Mouse (Mus musculus): ENCODE data around the gene Adad2. TPM values are rescaled to one million over a fixed set of nuclear protein-coding genes. Genes with fewer than 3 reads are reported as not detected.

Adad2 gene
- polyA plus RNA-seq, 1 experiment: 0.34 TPM

- no peak for DNase-seq
- TF ChIP-seq CTCF (IDR thresholded peaks at IDR 0.05; ENCODE audit: borderline replicate concordance, control insufficient read depth, extremely low read depth, insufficient read depth, low read length, poor library complexity) (no peak), POLR2A (IDR thresholded peaks at IDR 0.05; ENCODE audit: control insufficient read depth, extremely low read depth, insufficient read depth, low read length, poor library complexity) (no peak)
- Histone ChIP-seq H3K27ac (ENCODE audit: control insufficient read depth, insufficient read depth, low read length) (no peak overlapping the region), H3K27me3 (ENCODE audit: control insufficient read depth, insufficient read depth, low read length) (no peaks in the 10 kb centered on the region), H3K4me3 (ENCODE audit: control insufficient read depth, insufficient read depth, low read length) (no peak overlapping the region), H3K4me1 (replicated peaks; ENCODE audit: control insufficient read depth, insufficient read depth, low read length) (no peaks in the 10 kb centered on the region), H3K36me3 (ENCODE audit: control insufficient read depth, insufficient read depth, low read length) (no peaks in the 10 kb centered on the region)
- 93% methylated on average over 22 of the region's 22 CpGs for WGBS
Measured at GRCm38 (mm10) chr8:119625788-119626187, 13.2 kb downstream of the Adad2 start.

- Histone ChIP-seq H3K27ac (ENCODE audit: control insufficient read depth, insufficient read depth, low read length) (no peak overlapping the region), H3K36me3 (ENCODE audit: control insufficient read depth, insufficient read depth, low read length) (no peaks in the 10 kb centered on the region), H3K4me1 (replicated peaks; ENCODE audit: control insufficient read depth, insufficient read depth, low read length) (no peaks in the 10 kb centered on the region), H3K4me3 (ENCODE audit: control insufficient read depth, insufficient read depth, low read length) (no peak overlapping the region), H3K27me3 (ENCODE audit: control insufficient read depth, insufficient read depth, low read length) (no peaks in the 10 kb centered on the region)
- no peak for DNase-seq
- no peak for TF ChIP-seq CTCF (IDR thresholded peaks at IDR 0.05; ENCODE audit: borderline replicate concordance, control insufficient read depth, extremely low read depth, insufficient read depth, low read length, poor library complexity)
- TF ChIP-seq POLR2A (IDR thresholded peaks at IDR 0.05; ENCODE audit: control insufficient read depth, extremely low read depth, insufficient read depth, low read length, poor library complexity): no peak
- 98% methylated on average over 7 of the region's 7 CpGs for WGBS
Measured at GRCm38 (mm10) chr8:119627199-119627598, 14.7 kb downstream of the Adad2 start.

DNA sequence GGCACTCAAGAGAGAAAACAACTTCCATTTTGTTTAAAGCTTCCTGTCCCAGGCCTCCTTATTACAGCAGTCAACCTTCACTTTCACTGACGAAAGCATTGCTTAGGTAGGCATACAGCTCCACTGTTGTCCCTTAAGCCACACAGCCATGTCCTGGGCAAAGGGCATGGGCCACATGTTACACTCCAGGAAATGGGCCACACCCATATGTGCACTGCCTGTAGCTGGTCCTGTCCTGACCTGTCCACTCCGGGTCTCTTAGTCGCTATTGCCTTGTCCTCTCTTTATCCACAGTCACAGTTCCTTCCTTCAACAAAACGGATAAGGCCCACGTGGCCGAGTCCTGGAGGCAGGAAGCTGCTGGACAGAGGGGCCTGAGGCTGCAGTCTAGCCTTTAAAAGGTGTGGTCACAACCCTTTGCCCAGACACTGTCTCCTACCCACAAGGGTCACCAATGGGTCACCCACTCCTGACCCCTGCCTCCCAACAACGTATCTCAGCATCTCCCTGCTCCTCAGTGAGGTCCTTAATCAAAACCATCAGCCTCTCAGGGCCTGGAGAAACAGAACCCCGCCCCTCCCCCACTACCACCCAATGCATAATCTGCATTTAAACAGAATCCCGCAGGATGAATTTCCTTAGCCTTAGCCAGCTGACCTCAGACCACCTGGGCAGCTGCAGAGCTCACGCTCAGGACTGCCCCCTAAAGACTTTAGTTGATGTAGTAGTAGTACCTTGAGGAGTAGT is 15.2 kb downstream of the Adad2 start:
- TF ChIP-seq POLR2A (IDR thresholded peaks at IDR 0.05; ENCODE audit: control insufficient read depth, extremely low read depth, insufficient read depth, low read length, poor library complexity) (no peak), CTCF (IDR thresholded peaks at IDR 0.05; ENCODE audit: borderline replicate concordance, control insufficient read depth, extremely low read depth, insufficient read depth, low read length, poor library complexity) (no peak)
- DNase-seq: no peak
- H3K27ac ChIP-seq (ENCODE audit: control insufficient read depth, insufficient read depth, low read length): no peak overlapping the region
- H3K4me1 ChIP-seq (replicated peaks; ENCODE audit: control insufficient read depth, insufficient read depth, low read length): no peaks in the 10 kb centered on the region
- H3K27me3 ChIP-seq (ENCODE audit: control insufficient read depth, insufficient read depth, low read length): no peaks in the 10 kb centered on the region
- H3K4me3 ChIP-seq (ENCODE audit: control insufficient read depth, insufficient read depth, low read length): no peak overlapping the region
- no peaks in the 10 kb centered on the region for H3K36me3 ChIP-seq (ENCODE audit: control insufficient read depth, insufficient read depth, low read length)
- WGBS: 84% methylated on average over 10 of the region's 10 CpGs

GRCm38 (mm10) chr8:119630841-119631240 is 18.3 kb downstream of the Adad2 start:
- no peak overlapping the region for H3K4me3 ChIP-seq (ENCODE audit: control insufficient read depth, insufficient read depth, low read length)
- TF ChIP-seq POLR2A (IDR thresholded peaks at IDR 0.05; ENCODE audit: control insufficient read depth, extremely low read depth, insufficient read depth, low read length, poor library complexity): no peak
- TF ChIP-seq CTCF (IDR thresholded peaks at IDR 0.05; ENCODE audit: borderline replicate concordance, control insufficient read depth, extremely low read depth, insufficient read depth, low read length, poor library complexity): no peak
- H3K27ac ChIP-seq (ENCODE audit: control insufficient read depth, insufficient read depth, low read length): no peak overlapping the region
- no peaks in the 10 kb centered on the region for H3K4me1 ChIP-seq (replicated peaks; ENCODE audit: control insufficient read depth, insufficient read depth, low read length)
- no peak for DNase-seq
- WGBS: 66% methylated on average over 3 of the region's 3 CpGs
- no peaks in the 10 kb centered on the region; the same call in 1 of the 2 replicates for H3K27me3 ChIP-seq (ENCODE audit: control insufficient read depth, insufficient read depth, low read length)
- no peaks in the 10 kb centered on the region for H3K36me3 ChIP-seq (ENCODE audit: control insufficient read depth, insufficient read depth, low read length)

DNA sequence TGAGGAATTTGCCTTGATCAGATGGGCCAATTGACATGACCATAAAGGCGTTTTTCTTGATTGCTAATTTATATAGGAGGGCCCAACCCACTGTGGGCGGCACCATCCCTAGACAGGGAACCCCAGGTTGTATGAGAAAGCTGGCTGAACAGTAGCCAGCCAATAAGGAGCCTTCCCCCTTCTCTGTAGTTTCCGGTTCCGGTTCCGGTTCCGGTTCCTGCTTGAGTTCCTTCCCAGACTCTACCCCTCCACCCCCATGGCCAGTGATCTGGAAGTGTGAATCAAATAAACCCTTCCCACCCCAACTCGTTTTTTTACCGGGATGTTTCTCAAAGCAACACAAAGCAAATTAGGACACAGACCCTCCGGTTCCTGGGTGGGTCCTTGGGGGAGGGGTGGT is 19.7 kb downstream of the Adad2 start:
- 90% methylated on average over 9 of the region's 9 CpGs for WGBS
- DNase-seq: no peak
- Histone ChIP-seq H3K27ac (ENCODE audit: control insufficient read depth, insufficient read depth, low read length) (no peak overlapping the region), H3K4me3 (ENCODE audit: control insufficient read depth, insufficient read depth, low read length) (no peak overlapping the region), H3K27me3 (ENCODE audit: control insufficient read depth, insufficient read depth, low read length) (no peaks in the 10 kb centered on the region; the same call in 1 of the 2 replicates), H3K36me3 (ENCODE audit: control insufficient read depth, insufficient read depth, low read length) (no peaks in the 10 kb centered on the region), H3K4me1 (replicated peaks; ENCODE audit: control insufficient read depth, insufficient read depth, low read length) (no peaks in the 10 kb centered on the region)
- TF ChIP-seq CTCF (IDR thresholded peaks at IDR 0.05; ENCODE audit: borderline replicate concordance, control insufficient read depth, extremely low read depth, insufficient read depth, low read length, poor library complexity) (no peak), POLR2A (IDR thresholded peaks at IDR 0.05; ENCODE audit: control insufficient read depth, extremely low read depth, insufficient read depth, low read length, poor library complexity) (no peak)

DNA sequence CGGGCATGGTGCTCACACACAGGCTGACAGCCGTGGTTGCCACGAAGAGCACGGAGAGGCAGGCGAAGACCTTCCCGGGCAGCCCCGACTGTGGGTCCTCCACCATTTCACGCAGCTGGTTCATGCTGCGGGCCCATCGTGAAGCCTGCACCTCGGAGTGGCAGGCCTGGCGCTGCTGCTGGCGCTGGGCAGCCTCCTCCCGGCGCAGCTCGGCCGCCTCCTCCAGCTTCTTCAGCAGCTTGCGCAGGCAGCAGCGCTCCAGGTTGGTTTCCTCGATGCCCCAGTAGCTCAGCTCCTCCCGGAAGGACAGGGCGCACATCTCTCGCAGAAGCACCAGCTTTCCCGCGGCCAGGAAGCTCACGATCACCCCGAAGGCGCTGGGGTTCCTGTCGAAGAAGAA is 20.4 kb downstream of the Adad2 start:
- Histone ChIP-seq H3K4me1 (replicated peaks; ENCODE audit: control insufficient read depth, insufficient read depth, low read length) (no peaks in the 10 kb centered on the region), H3K36me3 (ENCODE audit: control insufficient read depth, insufficient read depth, low read length) (no peaks in the 10 kb centered on the region), H3K27ac (ENCODE audit: control insufficient read depth, insufficient read depth, low read length) (no peak overlapping the region), H3K4me3 (ENCODE audit: control insufficient read depth, insufficient read depth, low read length) (no peak overlapping the region), H3K27me3 (ENCODE audit: control insufficient read depth, insufficient read depth, low read length) (no peaks in the 10 kb centered on the region; the same call in 1 of the 2 replicates)
- DNase-seq: no peak
- WGBS: 56% methylated on average over 29 of the region's 29 CpGs
- TF ChIP-seq POLR2A (IDR thresholded peaks at IDR 0.05; ENCODE audit: control insufficient read depth, extremely low read depth, insufficient read depth, low read length, poor library complexity) (no peak), CTCF (IDR thresholded peaks at IDR 0.05; ENCODE audit: borderline replicate concordance, control insufficient read depth, extremely low read depth, insufficient read depth, low read length, poor library complexity) (no peak)
